Mouse (Mus musculus) testis, adult 2 months (tissue): ENCODE data around the gene Cep89.

ENCODE experiments used
- CTCF ChIP-seq: fragments of 200-500 bp; IDR thresholded peaks from 2 replicates; pipeline ENCODE4 v1.5.1; 2012; ENCODE audit warnings: low read depth, mild to moderate bottlenecking, inconsistent platforms, low read length, moderate library complexity; ENCODE audit not compliant: control insufficient read depth, insufficient read depth, insufficient replicate concordance
- POLR2A ChIP-seq: fragments of 200-500 bp; IDR thresholded peaks from 2 replicates; pipeline ENCODE4 v1.6.1; 2012; ENCODE audit warnings: low read depth, mild to moderate bottlenecking, inconsistent platforms, low read length, moderate library complexity; ENCODE audit not compliant: control insufficient read depth

DNA sequence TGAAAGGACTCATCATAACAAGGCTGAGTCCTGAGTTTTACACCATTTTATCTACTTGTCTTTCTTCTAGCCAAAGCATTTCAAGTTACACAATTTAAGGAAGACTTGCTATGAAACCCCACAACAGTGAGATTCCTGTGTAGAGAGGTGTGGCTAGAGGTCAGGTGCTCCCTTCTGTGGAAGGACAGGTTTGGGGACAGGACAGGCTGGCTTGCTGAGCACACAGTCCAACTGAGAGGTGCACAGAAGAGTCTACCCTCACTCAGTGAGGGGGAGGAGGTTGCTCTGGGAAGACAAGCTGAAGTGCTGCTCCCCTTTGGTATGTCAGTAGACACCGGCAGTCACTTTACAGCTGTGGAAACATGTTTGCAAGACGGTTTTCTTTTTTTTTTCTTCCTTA lies 79.6 kb downstream of the Cep89 start:
- TF ChIP-seq CTCF: no peak
- TF ChIP-seq POLR2A: no peak
